Mouse (Mus musculus) erythroblast, embryonic 14.5 days (primary cell): Measurements from ENCODE around the gene Dock6. TPM values are rescaled to one million over a fixed set of nuclear protein-coding genes. Genes with fewer than 3 reads are reported as not detected.

ENCODE experiments used
- H3K27me3 ChIP-seq: 2 replicates; pipeline ENCODE4 v1.6.1; 2012; ENCODE audit warnings: inconsistent platforms; ENCODE audit not compliant: control insufficient read depth
- H3K36me3 ChIP-seq: 2 replicates; pipeline ENCODE4 v1.6.1; 2012; ENCODE audit warnings: mild to moderate bottlenecking, inconsistent platforms; ENCODE audit not compliant: control insufficient read depth
- H3K4me1 ChIP-seq: 2 replicates; pipeline ENCODE4 v1.6.1; 2012; ENCODE audit warnings: inconsistent platforms; ENCODE audit not compliant: control insufficient read depth
- H3K4me3 ChIP-seq: replicated peaks from 2 replicates; pipeline ENCODE3; 2012; ENCODE audit warnings: moderate library complexity, mild to moderate bottlenecking, inconsistent platforms
- H3K9me3 ChIP-seq: 2 replicates; pipeline ENCODE4 v1.6.1; 2012; ENCODE audit warnings: low read length, inconsistent platforms, mixed read lengths; ENCODE audit not compliant: control insufficient read depth
- GATA1 ChIP-seq: IDR thresholded peaks from 2 replicates; pipeline ENCODE4 v1.6.1; 2012; ENCODE audit warnings: low read length, inconsistent platforms, mixed read lengths
- TAL1 ChIP-seq: IDR thresholded peaks from 3 replicates; pipeline ENCODE4 v1.6.1; 2012; ENCODE audit warnings: low read length, inconsistent platforms, mixed read lengths
- polyA plus RNA-seq: library from polyadenylated mRNA; stranded (reverse); fragments of >175 nt; gene quantifications from 2 replicates; pipeline ENCODE4 v1.2.3, GENCODE M21; 2012

The Dock6 gene
- polyA plus RNA-seq, 1 experiment: 0.06 TPM

GRCm38 (mm10) chr9:21820183-21820582 is 32.3 kb downstream of the Dock6 start:
- Histone ChIP-seq H3K36me3 (no peaks in the 10 kb centered on the region; the same call in 1 of the 2 replicates), H3K27me3 (no peaks in the 10 kb centered on the region), H3K9me3 (no peaks in the 10 kb centered on the region), H3K4me3 (no peak overlapping the region), H3K4me1 (no peaks in the 10 kb centered on the region; the same call in 1 of the 2 replicates)
- TF ChIP-seq GATA1 (no peak), TAL1 (no peak)

GRCm38 (mm10) chr9:21819181-21819729 is 33.2 kb downstream of the Dock6 start:
- Histone ChIP-seq H3K9me3 (no peaks in the 10 kb centered on the region), H3K27me3 (no peaks in the 10 kb centered on the region), H3K4me3 (no peak overlapping the region), H3K4me1 (no peaks in the 10 kb centered on the region; the same call in 1 of the 2 replicates), H3K36me3 (no peaks in the 10 kb centered on the region; the same call in 1 of the 2 replicates)
- TF ChIP-seq GATA1 (no peak), TAL1 (no peak)

GRCm38 (mm10) chr9:21818561-21818960 is 33.9 kb downstream of the Dock6 start:
- Histone ChIP-seq H3K36me3 (no peaks in the 10 kb centered on the region; the same call in 1 of the 2 replicates), H3K4me3 (no peak overlapping the region), H3K27me3 (no peaks in the 10 kb centered on the region), H3K9me3 (no peaks in the 10 kb centered on the region), H3K4me1 (no peaks in the 10 kb centered on the region; the same call in 1 of the 2 replicates)
- TF ChIP-seq GATA1: no peak
- no peak for TF ChIP-seq TAL1

GRCm38 (mm10) chr9:21818125-21818524 is 34.3 kb downstream of the Dock6 start:
- H3K36me3 ChIP-seq: no peaks in the 10 kb centered on the region; the same call in 1 of the 2 replicates
- TF ChIP-seq GATA1 (no peak), TAL1 (no peak)
- H3K4me1 ChIP-seq: no peaks in the 10 kb centered on the region; the same call in 1 of the 2 replicates
- H3K4me3 ChIP-seq: no peak overlapping the region
- H3K9me3 ChIP-seq: no peaks in the 10 kb centered on the region
- no peaks in the 10 kb centered on the region for H3K27me3 ChIP-seq

DNA sequence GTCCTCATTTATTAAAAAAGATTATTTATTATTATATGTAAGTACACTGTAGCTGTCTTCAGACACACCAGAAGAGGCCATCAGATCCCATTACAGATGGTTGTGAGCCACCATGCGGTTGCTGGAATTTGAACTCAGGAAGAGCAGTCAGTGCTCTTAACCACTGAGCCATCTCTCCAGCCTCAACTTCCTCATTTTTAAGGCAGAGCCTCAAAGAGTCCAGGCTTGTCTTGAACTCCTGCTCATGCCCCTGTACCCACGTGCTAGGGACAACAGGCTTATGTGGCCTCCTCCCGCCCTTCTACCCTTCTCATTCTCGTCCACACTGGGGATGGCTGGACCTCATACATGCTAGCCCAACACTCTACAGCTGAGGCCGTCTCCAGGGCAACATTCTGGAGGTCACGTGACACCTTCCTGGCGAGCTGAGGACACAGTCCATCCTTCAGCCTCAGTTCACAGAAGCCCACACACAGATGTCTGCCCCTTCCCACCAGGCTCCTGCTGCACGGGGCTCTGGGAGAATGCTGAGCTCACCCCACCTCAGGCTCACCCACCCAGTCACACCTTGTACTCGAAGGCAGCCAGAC is 35.6 kb downstream of the Dock6 start:
- Histone ChIP-seq H3K9me3 (no peaks in the 10 kb centered on the region), H3K27me3 (no peaks in the 10 kb centered on the region), H3K4me3 (no peak overlapping the region), H3K4me1 (no peaks in the 10 kb centered on the region; the same call in 1 of the 2 replicates), H3K36me3 (no peaks in the 10 kb centered on the region; the same call in 1 of the 2 replicates)
- TF ChIP-seq TAL1 (no peak), GATA1 (no peak)

GRCm38 (mm10) chr9:21811170-21811569 is 41.3 kb downstream of the Dock6 start:
- H3K4me1 ChIP-seq: no peaks in the 10 kb centered on the region; the same call in 1 of the 2 replicates
- no peaks in the 10 kb centered on the region for H3K27me3 ChIP-seq
- TF ChIP-seq TAL1: no peak
- no peak overlapping the region for H3K4me3 ChIP-seq
- no peaks in the 10 kb centered on the region; the same call in 1 of the 2 replicates for H3K36me3 ChIP-seq
- H3K9me3 ChIP-seq: no peaks in the 10 kb centered on the region

GRCm38 (mm10) chr9:21808561-21808960 is 43.9 kb downstream of the Dock6 start:
- Histone ChIP-seq H3K9me3 (no peaks in the 10 kb centered on the region), H3K4me3 (no peak overlapping the region), H3K27me3 (no peaks in the 10 kb centered on the region), H3K4me1 (no peaks in the 10 kb centered on the region; the same call in 1 of the 2 replicates), H3K36me3 (no peaks in the 10 kb centered on the region; the same call in 1 of the 2 replicates)
- no peak for TF ChIP-seq GATA1
- TF ChIP-seq TAL1: no peak

- H3K36me3 ChIP-seq: no peaks in the 10 kb centered on the region; the same call in 1 of the 2 replicates
- no peak overlapping the region for H3K4me3 ChIP-seq
- H3K4me1 ChIP-seq: no peaks in the 10 kb centered on the region; the same call in 1 of the 2 replicates
- no peaks in the 10 kb centered on the region for H3K27me3 ChIP-seq
- TF ChIP-seq GATA1 (no peak), TAL1 (no peak)
- H3K9me3 ChIP-seq: no peaks in the 10 kb centered on the region
These were observed 45.5 kb downstream of the Dock6 start for GRCm38 (mm10) chr9:21806976-21807375.

DNA sequence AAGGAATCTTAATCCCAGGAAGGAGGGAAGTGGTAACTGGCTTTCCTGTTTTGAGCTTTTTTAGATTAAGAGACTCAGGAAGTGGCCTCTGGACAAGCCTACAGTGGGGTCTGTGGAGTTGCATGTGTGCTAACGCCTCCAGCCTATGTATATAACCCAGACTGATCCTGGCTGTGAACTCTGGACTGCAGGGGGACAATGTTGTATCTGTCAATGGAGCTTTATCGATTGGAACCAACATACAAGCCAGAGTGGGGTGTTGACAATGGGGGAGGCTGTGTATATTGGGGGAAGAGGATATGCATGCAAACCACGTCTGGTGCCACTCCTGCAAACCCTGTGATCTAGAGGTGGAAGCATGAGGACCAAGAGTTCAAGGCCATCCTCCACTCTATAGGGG is 46.1 kb downstream of the Dock6 start:
- TF ChIP-seq GATA1 (no peak), TAL1 (no peak)
- Histone ChIP-seq H3K9me3 (no peaks in the 10 kb centered on the region), H3K4me3 (no peak overlapping the region), H3K27me3 (no peaks in the 10 kb centered on the region), H3K4me1 (no peaks in the 10 kb centered on the region), H3K36me3 (no peaks in the 10 kb centered on the region; the same call in 1 of the 2 replicates)
